Mouse (Mus musculus): ENCODE data around the gene Cd163. TPM values are rescaled to one million over a fixed set of nuclear protein-coding genes. Genes with fewer than 3 reads are reported as not detected.
A peak's percentile ranks its signal among the peaks of the same experiment; 100 is the strongest.
"Not testable (repeated sequence)": the region's sequence is repeated elsewhere in the genome, so short reads cannot be mapped to it uniquely, and the experiment has no call there.

Gene Cd163
- 1 to 10 TPM; 6.6 to 6.9 TPM for total RNA-seq (2021)
- long read RNA-seq, experiment 1, full-length matches to known transcripts, result 8 of 14 reads
- long read RNA-seq, experiment 1, partial matches to known transcripts, result 1 of 14 reads
- long read RNA-seq, experiment 1, other reads (novel, unspliced or antisense), result 5 of 14 reads
- long read RNA-seq, experiment 2, full-length matches to known transcripts, result 1 of 3 reads
- long read RNA-seq, experiment 2, partial matches to known transcripts, result 1 of 3 reads
- long read RNA-seq, experiment 2, other reads (novel, unspliced or antisense), result 1 of 3 reads

DNA sequence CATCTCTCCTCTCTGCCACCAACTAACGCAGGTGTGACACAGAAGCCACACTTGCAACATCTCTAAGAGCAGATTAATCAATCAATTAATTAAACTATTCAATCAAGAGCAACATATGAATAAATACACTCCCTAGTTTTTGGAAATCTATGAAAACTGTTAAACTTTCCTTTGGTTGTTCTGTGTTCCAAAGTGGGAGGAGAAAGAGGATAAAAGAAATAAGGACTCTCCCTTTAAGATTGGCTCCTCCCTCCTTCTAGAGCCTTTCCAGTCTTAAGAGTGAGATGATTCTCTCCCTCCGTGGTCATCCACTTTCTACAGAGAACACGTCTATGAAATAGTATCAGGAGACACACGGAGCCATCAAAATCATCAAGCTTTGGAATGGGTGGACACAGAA, at the start of gene Cd163:
Gene Cd163 (plus strand): TSS at position 301 of the 400 bp plus-strand sequence.
- DNase-seq (ENCODE audit: low spot score), result no peak

DNA sequence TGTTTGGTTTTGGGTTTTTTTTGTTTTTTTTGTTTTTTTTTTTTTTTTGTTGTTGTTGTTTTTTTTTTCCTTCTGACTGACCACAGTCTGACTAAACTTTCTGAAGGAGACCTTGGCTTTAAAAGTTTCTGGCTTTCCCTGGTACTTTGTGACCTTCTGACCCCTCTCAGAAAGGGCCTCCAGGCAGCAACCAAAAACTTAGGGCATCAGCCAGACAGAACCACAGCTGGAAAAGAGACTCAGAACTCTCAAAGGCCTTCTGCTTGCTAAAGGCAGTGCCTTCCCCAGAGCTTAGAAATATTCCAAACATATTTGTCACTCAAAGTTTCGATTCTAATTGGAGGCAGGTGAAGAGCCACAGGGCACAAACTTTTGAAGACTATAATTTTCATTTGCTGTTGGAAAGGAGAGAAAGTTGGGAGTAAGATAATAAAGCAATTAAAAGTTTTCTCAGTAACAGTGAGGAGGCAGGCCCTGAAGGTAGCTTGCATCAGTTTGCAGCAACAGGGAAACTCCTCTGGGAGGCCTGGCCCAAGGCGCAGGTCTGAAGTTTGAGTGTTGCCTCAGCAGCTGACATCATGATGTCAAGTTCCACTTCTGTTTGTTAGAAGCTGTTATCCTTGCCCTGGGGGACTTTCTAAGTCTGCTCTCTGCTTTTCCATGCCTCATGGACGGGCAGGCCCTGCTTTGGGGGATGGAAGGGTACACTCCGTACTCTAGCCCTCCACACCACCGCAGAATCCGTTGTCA, 48.6 kb upstream of the Cd163 start:
- DNase-seq (ENCODE audit: low spot score), result peak; percentile 36

DNA sequence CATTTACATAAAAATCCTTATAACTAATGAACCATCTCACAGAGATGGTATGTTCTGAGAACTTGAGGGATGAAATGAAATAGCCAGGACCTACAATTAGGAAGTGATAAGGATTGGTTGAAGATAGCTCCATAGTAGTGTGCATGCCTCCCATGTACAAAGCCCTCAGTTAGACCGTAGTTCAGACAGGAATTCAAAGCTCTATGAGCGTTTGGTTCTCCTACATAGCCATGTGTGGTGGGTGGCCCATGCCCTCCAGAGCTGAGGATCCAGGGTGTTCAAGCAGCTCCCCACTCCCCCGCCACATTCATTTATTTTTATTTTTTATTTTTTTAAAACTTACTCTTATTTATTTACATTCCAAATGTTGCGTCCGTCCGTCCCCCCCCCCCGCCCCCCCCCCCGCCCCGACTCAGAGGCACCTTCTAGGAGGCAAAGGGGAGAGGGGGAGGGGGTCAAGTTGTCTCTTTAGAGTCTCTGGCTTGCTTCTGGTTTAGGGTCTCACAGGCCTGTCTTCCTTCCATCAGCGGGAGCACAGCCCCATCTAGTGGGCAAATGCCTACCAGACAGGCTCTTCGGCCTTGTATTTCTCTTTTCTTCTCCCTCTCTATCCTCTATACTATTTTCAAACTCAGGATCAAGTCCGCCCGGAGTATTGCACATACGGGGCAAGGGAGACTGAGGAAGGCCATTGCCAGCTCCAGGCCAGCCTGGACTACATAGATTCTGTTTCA, 44.1 kb upstream of the Cd163 start:
- DNase-seq (ENCODE audit: low spot score), result peak; percentile 29

DNA sequence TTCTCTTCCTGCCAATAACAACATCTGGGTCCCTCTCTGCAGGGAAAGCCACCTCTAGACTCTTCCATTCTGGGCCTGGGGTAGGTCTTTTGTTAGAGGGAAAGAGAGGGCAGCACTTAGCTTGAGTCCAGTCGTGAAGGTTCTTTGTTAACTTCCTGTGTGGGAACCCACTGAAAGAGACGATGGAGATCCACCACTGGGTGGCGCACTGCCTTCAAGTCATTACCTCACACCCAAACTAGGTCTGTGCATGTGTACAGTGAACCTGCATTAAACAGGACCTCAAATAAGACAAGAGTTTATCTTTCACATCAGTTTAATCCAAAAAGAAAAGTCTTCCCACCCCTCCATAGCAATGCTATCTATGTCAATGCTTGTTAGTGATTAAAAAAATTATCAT, 41.8 kb upstream of the Cd163 start:
- peak; percentile 54 for DNase-seq (ENCODE audit: low spot score)

DNA sequence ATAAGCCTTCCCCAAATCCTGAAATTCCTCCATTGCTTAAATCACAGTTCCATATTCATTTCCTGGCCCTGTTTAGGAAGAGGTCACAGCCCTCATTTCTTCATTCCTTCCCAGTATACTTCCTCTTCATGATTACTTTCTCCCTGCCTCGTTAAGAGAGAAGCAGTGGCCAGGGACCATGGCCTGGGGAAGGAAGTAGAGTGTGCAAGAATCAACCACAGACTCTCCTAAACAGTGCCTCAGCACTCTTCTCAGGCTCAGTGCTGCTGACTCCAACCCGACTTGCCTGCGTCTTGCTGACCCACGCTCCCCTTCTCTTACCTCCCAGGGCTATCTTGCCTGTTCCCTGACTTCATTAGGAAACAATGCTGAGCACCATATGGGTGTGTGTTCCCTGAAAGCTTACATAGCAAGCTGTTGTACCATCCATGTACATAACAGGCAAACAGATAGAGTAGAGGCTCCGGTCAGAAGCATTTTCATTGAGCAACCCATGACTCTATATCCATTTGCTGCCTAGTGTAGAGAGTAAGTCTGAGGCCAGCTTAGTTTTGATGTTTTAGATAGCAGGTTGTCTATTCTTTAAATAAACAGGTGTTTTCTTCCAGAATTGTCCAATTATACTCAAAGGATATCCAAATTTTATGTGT, 31.1 kb upstream of the Cd163 start:
- DNase-seq (ENCODE audit: low spot score), result no peak

DNA sequence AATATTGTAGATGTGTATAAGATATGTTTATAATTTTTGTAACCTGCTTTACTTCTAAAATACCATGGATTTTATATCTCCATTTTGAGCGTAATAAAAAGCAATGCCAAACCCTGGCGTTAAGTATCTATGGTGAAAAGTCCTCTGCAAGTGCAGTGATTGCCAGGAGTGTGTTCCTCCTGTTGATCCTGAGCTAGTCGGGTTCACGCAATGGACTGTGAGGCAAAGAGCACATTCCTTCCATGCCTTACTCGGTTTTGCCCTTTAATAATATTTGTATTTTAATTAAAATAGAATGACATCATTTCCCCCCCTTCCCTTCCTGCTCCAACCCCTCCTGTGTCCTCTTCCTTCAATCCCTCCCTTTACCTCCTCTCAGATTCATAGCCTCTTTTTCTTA, 26.8 kb upstream of the Cd163 start:
- no peak for DNase-seq (ENCODE audit: low spot score)

DNA sequence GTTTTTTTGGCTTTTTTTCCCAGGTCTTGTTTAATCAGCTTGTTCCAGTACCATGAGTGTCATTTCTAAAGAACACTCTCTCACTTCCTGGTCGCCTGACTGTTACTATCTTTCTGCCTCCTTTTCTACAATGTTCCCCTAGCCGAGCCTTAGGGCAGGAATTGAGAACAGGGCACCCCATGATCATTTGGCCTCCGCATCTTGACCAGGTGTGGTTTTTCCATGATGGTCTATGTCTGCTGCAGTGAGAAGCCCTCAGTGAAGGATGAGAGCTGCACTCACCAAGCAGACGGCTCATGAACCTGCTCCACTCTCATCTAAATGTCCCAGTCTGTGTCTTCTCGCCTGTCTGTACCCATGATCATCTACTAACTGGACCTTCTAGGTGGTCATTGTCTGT, 26.2 kb upstream of the Cd163 start:
- DNase-seq (ENCODE audit: low spot score), result no peak

DNA sequence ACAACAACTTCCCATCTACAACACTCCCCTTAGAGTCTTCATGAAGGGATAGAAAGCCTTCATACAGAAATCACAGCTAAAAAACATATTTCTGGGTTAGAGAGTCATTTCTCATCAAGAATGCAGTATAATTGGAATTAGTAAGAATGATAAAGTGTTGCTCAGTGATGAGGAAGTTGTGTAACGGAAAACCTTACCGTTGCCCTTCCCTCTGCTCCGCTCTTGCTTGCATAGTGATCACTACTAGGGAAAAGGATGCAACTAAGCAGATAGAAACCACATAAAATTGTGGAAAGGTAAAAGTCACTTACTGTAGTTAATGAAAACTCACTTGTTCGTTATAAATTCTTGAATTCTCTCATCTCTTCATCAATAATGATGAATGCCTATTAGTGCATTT, 21.7 kb upstream of the Cd163 start:
- no peak for DNase-seq (ENCODE audit: low spot score)

DNA sequence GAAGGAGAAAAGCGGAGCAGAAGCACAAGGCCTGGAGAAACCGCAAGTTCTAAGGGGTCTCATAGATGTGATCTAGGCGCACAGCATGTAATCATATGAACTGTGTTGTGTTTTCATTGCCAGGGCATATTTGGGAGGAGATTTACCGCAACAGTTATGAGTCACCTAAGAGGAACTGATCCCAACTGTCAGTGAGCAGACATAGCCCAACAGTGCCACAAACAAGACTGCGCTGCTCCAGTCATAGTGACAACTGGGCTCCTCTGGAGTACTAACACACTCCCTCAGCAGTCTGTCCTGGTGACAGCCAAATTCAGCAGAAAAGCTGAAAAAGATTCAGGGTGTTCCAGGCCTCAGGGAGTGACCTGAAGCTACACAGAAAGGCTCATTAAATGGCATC, 7.1 kb upstream of the Cd163 start:
- not testable (repeated sequence) for DNase-seq (ENCODE audit: low spot score)

DNA sequence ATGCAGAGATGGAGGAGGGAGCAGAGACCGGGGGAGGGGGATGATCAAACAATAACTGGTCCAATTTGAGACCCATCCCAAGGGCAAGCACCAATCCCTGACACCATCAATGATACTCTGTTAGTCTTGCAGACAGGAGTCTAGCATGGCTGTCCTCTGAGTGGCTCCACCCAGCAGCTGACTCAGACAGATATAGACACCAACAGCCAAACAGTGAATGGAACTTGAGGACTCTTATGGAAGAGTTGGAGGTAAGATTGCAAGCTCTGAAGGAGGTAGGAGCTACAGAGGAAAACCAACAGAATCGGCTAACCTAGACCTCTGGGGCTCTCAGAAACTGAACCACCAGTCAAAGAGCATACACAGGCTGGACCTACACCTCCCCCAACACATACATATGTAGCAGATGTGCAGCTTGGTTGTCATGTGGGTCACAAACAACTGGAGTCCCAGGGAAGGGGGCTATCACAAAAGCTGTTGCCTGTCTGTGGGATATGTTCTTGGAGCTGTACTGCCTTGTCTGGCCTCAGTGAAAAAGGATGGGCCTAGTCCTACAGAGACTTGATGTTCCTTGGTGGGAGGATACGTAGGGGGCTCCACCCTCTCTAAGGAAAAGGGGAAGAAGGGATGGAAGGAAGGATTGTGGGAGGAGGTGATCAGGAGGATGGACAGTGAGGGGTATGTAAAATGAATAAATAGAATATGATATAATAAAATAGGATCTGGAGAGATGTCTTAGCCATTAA, 2.8 kb upstream of the Cd163 start:
- no peak for DNase-seq (ENCODE audit: low spot score)

DNA sequence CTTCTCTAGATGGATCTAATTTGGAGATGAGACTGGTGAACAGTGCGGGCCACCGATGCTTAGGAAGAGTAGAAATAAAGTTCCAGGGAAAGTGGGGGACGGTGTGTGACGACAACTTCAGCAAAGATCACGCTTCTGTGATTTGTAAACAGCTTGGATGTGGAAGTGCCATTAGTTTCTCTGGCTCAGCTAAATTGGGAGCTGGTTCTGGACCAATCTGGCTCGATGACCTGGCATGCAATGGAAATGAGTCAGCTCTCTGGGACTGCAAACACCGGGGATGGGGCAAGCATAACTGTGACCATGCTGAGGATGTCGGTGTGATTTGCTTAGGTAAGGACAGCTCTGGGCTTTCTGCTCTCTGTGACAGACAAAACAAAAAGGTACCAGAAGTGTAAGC, 4.5 kb downstream of the Cd163 start:
- DNase-seq (ENCODE audit: low spot score), result peak; percentile 25

DNA sequence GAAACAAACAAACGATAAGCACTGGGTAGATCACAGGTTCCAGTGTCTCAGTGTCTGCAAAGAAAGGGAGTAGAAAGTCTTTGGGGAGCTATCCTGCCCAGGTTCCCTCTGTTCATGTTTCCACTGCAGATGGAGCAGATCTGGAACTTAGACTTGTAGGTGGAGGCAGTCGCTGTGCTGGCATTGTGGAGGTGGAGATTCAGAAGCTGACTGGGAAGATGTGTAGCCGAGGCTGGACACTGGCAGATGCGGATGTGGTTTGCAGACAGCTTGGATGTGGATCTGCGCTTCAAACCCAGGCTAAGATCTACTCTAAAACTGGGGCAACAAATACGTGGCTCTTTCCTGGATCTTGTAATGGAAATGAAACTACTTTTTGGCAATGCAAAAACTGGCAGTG, 7.8 kb downstream of the Cd163 start:
- DNase-seq (ENCODE audit: low spot score), result no peak

DNA sequence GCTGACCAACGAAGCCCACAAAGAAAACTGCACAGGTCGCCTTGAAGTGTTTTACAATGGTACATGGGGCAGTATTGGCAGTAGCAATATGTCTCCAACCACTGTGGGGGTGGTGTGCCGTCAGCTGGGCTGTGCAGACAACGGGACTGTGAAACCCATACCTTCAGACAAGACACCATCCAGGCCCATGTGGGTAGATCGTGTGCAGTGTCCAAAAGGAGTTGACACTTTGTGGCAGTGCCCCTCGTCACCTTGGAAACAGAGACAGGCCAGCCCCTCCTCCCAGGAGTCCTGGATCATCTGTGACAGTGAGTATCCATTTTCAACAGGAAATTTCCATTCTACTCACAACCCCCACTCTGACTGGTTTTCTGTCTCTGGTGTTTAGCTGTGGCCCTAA, 15.9 kb downstream of the Cd163 start:
- DNase-seq (ENCODE audit: low spot score), result no peak

DNA sequence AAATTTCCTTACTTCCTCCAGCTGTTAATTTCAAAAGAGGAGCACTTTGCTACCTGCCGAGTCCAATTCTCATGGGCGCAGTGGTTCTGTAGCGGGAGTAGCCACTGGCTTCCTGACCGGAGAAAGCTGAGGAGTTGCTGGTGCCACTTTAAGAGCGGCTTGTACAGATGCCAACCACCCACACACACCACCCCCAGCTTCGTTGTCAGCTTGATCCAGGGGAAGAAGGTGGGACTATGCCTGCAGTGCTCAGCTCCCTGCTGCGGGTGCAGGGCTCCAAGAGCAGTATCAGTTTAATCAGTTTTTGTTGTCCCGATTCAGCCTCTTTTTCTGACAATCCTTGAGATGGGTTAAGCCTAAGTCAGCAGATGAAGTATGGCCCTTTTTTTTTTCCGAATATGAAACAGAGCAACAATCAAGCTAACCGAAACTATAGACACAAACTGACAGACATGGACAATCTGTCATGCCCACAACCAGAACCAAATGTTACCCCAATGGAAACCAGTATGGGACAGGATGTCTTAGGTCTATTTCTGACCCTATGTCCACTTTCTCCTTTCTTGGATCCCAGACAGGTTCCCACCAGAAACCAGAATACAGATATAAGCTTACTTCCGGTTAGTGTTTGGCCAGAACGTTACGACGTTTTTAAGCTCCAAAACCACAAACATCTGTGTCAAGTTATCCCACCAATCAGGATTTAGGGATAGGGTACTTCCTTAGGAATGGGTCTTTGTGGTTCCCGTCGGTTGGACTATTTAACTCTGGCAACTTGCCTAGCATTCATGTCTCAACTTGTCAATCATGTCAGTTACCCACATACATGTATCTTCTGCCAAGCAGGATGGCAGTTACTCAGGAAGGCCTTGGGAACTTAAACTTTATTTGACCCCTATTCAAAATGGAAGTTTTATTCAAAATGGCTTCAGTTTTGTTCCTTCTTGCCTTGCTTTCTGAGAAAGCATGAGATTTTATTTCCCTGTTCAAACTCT, 17.3 kb downstream of the Cd163 start:
- DNase-seq (ENCODE audit: low spot score), result peak; percentile 18

DNA sequence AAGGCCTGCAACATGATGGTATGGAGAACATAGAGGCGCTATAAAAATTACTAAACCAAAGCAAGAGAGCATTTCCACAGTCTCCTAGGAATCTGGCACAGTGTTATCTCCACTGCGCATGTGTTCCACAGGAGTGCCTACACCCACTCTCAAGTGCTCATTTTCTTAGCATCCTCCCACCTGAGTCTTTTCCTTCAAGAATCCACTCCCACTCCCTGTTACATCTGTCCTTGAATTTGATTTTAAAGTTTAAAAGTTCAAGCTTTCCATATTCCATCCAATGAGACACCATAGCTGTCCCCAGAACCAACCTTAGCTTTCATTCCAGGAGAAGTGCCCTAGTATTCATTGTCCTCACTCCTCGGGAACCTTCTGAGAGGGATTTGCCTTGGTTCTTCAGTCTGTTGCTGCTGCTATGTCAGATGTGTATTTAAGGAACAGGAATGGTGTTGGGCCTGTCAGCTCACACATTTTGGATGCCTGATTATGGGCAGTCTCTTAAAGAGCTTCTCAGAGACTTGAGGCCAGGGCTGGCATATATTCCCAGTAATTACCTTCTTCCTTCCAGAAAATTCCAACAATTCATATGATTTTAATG, 24.0 kb downstream of the Cd163 start:
- DNase-seq (ENCODE audit: low spot score), result no peak

DNA sequence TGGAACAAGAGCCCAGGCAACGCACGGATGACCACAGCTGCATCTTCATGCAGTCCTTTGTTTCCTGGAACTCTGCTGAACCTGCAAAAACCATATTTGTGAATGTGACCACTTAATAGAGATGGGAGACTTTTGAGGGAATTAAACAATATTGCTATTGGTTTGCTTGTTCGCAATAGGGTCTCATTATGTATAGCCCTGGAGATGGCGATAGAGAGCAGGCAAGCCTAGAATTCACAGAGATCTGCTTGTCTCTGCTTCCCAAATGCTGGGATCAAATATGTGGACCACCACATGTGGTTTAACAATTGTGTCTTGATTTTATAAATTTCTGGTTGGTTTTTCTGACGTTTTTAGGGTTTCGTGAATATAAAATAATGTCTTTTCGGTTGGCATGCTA, 25.2 kb downstream of the Cd163 start:
- DNase-seq (ENCODE audit: low spot score), result no peak

DNA sequence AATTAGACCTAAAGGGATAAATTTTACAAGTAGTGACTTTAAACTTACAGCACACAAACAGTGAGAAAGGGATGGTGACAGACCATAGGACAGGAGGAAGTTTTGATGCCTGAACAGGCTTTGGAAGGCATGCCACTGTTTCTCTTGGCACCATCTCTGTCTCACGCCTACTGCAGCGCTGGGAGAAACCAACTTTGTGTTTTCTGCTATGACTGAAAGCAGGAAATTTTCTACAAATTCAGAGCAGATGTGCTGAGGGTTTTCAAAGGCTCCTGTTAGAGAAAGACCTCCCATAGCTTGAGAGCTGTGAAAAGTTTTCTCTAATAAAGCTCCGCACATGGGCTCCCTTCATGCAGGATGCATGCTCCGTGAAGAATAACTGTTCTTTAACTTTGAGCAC, 40.6 kb downstream of the Cd163 start:
- no peak for DNase-seq (ENCODE audit: low spot score)

DNA sequence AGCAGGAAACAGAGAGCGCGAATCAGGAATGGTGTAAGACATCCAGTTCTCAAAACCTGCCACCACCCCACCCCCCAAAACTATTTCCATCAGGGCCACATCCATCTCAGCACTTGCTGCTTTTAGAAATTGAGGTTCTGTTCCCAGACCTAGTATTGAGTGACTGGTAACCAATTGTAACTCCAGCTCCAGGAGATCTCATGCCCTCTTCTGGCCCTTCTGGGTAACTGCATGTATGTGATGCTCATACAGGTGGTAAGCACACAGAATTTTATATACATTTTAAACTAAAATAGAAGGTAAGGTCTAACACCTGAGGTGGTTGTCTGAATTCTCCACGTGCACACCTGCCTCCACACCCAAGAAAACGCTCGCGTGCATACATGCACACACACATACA, 42.2 kb downstream of the Cd163 start:
- no peak for DNase-seq (ENCODE audit: low spot score)

DNA sequence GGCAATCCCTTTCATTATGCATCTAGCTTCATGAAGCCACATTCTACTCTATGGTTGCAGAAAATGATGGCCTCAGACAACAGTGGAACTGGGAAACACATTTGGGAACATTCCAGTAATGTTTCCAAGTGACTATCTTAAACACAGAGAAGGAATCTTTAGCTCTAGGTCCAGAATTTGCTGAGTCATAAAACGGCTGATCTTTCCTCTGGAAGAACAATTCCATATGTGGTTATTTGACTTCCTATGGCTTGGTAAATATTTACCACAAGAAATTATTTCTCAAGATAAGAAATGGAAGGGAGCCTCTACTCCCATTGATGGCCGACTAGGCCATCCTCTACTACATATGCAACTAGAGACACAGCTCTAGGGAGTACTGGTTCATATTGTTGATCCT, 48.8 kb downstream of the Cd163 start:
- no peak for DNase-seq (ENCODE audit: low spot score)

DNA sequence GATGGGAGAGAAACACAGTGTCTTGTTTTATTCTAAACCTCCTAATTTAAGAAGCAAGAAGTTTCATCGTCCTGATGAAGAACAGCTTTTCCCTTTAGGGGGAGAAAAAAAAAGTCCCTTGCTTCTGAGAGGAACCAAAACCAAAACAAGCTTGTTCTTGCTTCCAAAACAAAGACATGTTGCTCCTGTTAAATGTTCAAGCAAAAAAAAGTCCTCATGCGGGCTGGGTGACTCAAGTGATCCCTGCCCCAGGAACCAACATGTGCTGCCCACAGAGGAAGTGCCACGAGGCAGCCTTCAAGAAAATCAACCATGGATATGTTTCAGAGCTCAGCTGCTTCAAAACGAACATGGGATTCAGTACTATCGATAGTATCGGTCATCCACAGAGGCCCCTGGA, 54.5 kb downstream of the Cd163 start:
- DNase-seq (ENCODE audit: low spot score), result no peak
